33 mouse cellular contexts compared by ENCODE assay signal in the genomic region with DNA sequence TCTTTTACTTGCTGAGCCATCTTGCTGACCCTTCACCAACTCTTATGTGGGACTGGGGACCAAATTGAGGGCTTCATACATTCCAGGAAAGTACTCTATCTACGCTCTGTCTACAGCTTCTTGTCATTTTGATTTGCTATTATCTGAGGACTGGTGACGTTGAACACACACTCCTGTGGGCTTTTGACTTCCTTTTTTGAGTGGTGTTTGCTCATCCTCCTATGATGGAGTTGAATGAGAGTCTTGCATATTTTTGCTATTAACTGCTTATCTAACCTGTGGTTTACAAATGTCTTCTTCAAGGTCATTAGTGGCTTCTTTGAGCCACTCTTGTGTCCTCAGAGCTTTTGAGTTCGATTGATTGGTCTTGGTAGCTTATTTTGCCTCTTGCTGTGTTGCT. TPM values are rescaled to one million over a fixed set of nuclear protein-coding genes. Genes with fewer than 3 reads are reported as not detected.
"Had no signal": no experiment of that assay in that cellular context is flagged by ENCODE, and none has a peak within 500 bp of the region (broad histone marks: within the 10 kb centered on the region; RNA-seq: fewer than 3 reads in every experiment).

No protein-coding gene starts in this region.

- H3K4me2 ChIP-seq: liver, embryonic 13.5 days; midbrain, embryonic 13.5 days had no signal

- H3K27me3 ChIP-seq: liver, embryonic 13.5 days; midbrain, embryonic 13.5 days had no signal

- H3K9me3 ChIP-seq: liver, embryonic 13.5 days; midbrain, embryonic 10.5 days; midbrain, embryonic 13.5 days had no signal

- H3K36me3 ChIP-seq: liver, embryonic 13.5 days; midbrain, embryonic 10.5 days; midbrain, embryonic 13.5 days had no signal

- H3K27ac ChIP-seq: kidney, postnatal 0 days; left cerebral cortex, adult 2 months; liver, embryonic 13.5 days; midbrain, embryonic 10.5 days; midbrain, embryonic 13.5 days; stomach, postnatal 0 days had no signal

- DNase-seq: kidney, adult 2 months; kidney, postnatal 36 days; layer of hippocampus, postnatal 36 days; liver, embryonic 13.5 days; lung, adult 2 months; lung, postnatal 14 days; right cerebral cortex, adult 18-20 months; right cerebral cortex, postnatal 14 days; right cerebral cortex, postnatal 4 days; thymus, adult 2 months; thymus, postnatal 14 days; thymus, postnatal 4 days had no signal

- H3K4me1 ChIP-seq: midbrain, embryonic 13.5 days had no signal

- H3K4me3 ChIP-seq: left cerebral cortex, adult 2 months; liver, embryonic 13.5 days; midbrain, embryonic 10.5 days; midbrain, embryonic 13.5 days had no signal

- ATAC-seq: intestine, postnatal 0 days; midbrain, embryonic 13.5 days; midbrain, embryonic 16.5 days had no signal

- H3K9ac ChIP-seq: liver, embryonic 13.5 days; midbrain, embryonic 13.5 days had no signal

RNA-seq across cellular contexts. Expression of a gene that starts 1.2 kb away (rescaled TPM):
- polyA plus RNA-seq: limb, embryonic 11.5 days had no signal

RNA-seq across cellular contexts. Expression of a gene that starts 35.9 kb away (rescaled TPM):
- total RNA-seq: layer of hippocampus, adult 8-10 months; layer of hippocampus, postnatal 10 days; layer of hippocampus, postnatal 36 days; left cerebral cortex, adult 2 months; left cerebral cortex, postnatal 10 days; left cerebral cortex, postnatal 36 days; liver, adult 2 months; megakaryocyte progenitor cell, adult 5-6 weeks had no signal
- polyA plus RNA-seq: intestine, postnatal 0 days; kidney, adult 2 months; kidney, embryonic 14.5 days; kidney, postnatal 0 days; limb, embryonic 11.5 days; limb, embryonic 14.5 days; liver, adult 2 months; liver, embryonic 13.5 days; liver, embryonic 16.5 days; lung, adult 2 months; lung, embryonic 16.5 days; midbrain, embryonic 10.5 days; midbrain, embryonic 13.5 days; midbrain, embryonic 16.5 days; neural tube, embryonic 11.5 days; stomach, embryonic 14.5 days; stomach, postnatal 0 days had no signal

RNA-seq across cellular contexts. Expression of a gene that starts 53.0 kb away (rescaled TPM):
- total RNA-seq: layer of hippocampus, adult 8-10 months; layer of hippocampus, postnatal 10 days; layer of hippocampus, postnatal 36 days; left cerebral cortex, adult 2 months; left cerebral cortex, postnatal 10 days; left cerebral cortex, postnatal 36 days; liver, adult 2 months; megakaryocyte progenitor cell, adult 5-6 weeks had no signal
- polyA plus RNA-seq: intestine, postnatal 0 days; kidney, adult 2 months; kidney, embryonic 14.5 days; kidney, postnatal 0 days; limb, embryonic 11.5 days; limb, embryonic 14.5 days; liver, adult 2 months; liver, embryonic 13.5 days; liver, embryonic 16.5 days; lung, adult 2 months; lung, embryonic 16.5 days; midbrain, embryonic 10.5 days; midbrain, embryonic 13.5 days; midbrain, embryonic 16.5 days; neural tube, embryonic 11.5 days; neural tube, embryonic 14.5 days; stomach, embryonic 14.5 days; stomach, postnatal 0 days; thymus, adult 2 months had no signal
